22 mouse cellular contexts compared by ENCODE assay signal in genomic region chr2:150646411-150647121, GRCm38 (mm10). TPM values are rescaled to one million over a fixed set of nuclear protein-coding genes. Genes with fewer than 3 reads are reported as not detected.
DNase-seq lines count a peak whose midpoint lies in the region; ATAC-seq and TF ChIP-seq lines count a peak whose summit lies in the region.
"Had no signal": no experiment of that assay in that cellular context is flagged by ENCODE, and none has a peak within 500 bp of the region (broad histone marks: within the 10 kb centered on the region; RNA-seq: fewer than 3 reads in every experiment).

No protein-coding gene starts in this region.

- intact Hi-C loops in gastrocnemius, adult 2 months (cut with DNase I), result no loop called here

- H3K36me3 ChIP-seq in hindbrain, embryonic 16.5 days (ENCODE audit: control insufficient read depth, insufficient read depth, low read length), result no peaks in the 10 kb centered on the region
- no peaks in the 10 kb centered on the region for H3K36me3 ChIP-seq in hindbrain, postnatal 0 days (ENCODE audit: insufficient read depth, low read length)
- no peaks in the 10 kb centered on the region for H3K36me3 ChIP-seq in intestine, embryonic 15.5 days

- no peak overlapping the region for H3K4me2 ChIP-seq in hindbrain, embryonic 16.5 days (ENCODE audit: low read length)
- no peak overlapping the region for H3K4me2 ChIP-seq in hindbrain, postnatal 0 days (ENCODE audit: low read depth, low read length)
- no peak overlapping the region for H3K4me2 ChIP-seq in intestine, embryonic 15.5 days (replicated peaks)
- H3K4me2 ChIP-seq: heart, embryonic 11.5 days had no signal

- no peaks in the 10 kb centered on the region for H3K9me3 ChIP-seq in hindbrain, embryonic 16.5 days (ENCODE audit: control insufficient read depth, low read length)
- H3K9me3 ChIP-seq in hindbrain, postnatal 0 days (ENCODE audit: low read length), result no peaks in the 10 kb centered on the region
- H3K9me3 ChIP-seq in intestine, embryonic 15.5 days, result no peaks in the 10 kb centered on the region

- H3K4me3 ChIP-seq in hindbrain, embryonic 16.5 days (ENCODE audit: low read length), result no peak overlapping the region
- H3K4me3 ChIP-seq in hindbrain, postnatal 0 days (ENCODE audit: low read length), result no peak overlapping the region
- no peak overlapping the region for H3K4me3 ChIP-seq in intestine, embryonic 15.5 days (replicated peaks)
- H3K4me3 ChIP-seq in gastrocnemius, adult 2 months, result no peak overlapping the region

- H3K4me1 ChIP-seq in hindbrain, embryonic 16.5 days (ENCODE audit: control insufficient read depth, insufficient read depth, low read depth, low read length), result peaks cover 10% of the 10 kb centered on the region
- H3K4me1 ChIP-seq in hindbrain, postnatal 0 days (ENCODE audit: insufficient read depth, low read length), result peaks cover 21% of the 10 kb centered on the region
- H3K4me1 ChIP-seq in intestine, embryonic 15.5 days (replicated peaks), result peaks cover 12% of the 10 kb centered on the region

- no peak for TF ChIP-seq CTCF in hindbrain, postnatal 0 days (IDR thresholded peaks at IDR 0.05; ENCODE audit: low read depth)
- TF ChIP-seq CTCF in gastrocnemius, adult 2 months (IDR thresholded peaks at IDR 0.05), result no peak

- H3K27me3 ChIP-seq in hindbrain, embryonic 16.5 days (replicated peaks; ENCODE audit: control insufficient read depth, insufficient read depth, low read length), result no peaks in the 10 kb centered on the region
- no peaks in the 10 kb centered on the region for H3K27me3 ChIP-seq in hindbrain, postnatal 0 days (ENCODE audit: insufficient read depth, low read length)
- H3K27me3 ChIP-seq in intestine, embryonic 15.5 days (replicated peaks), result no peaks in the 10 kb centered on the region

- DNase-seq in hindbrain, postnatal 0 days (ENCODE audit: low spot score), result no peak
- peak; percentile 27 for DNase-seq in c-Kit-positive CD71-positive TER-119-negative erythroid progenitor cells, embryonic 14.5 days (ENCODE audit: low read depth)
- no peak for DNase-seq in c-Kit-positive CD71-positive TER-119-positive erythroid progenitor cells, embryonic 14.5 days (ENCODE audit: low spot score)
- DNase-seq in gastrocnemius, adult 2 months, result no peak
- no peak for DNase-seq in adrenal gland, postnatal 14 days
- DNase-seq: adrenal gland, adult 2 months; cerebellum, postnatal 14 days; gastrocnemius, postnatal 25 days; heart, postnatal 36 days; kidney, adult 8-10 months had no signal

- peak overlapping the region; percentile 31; the same call in 1 of the 2 replicates for H3K27ac ChIP-seq in hindbrain, embryonic 16.5 days (ENCODE audit: low read depth, low read length)
- H3K27ac ChIP-seq in hindbrain, postnatal 0 days, result no peak overlapping the region; the same call in 1 of the 2 replicates
- H3K27ac ChIP-seq in intestine, embryonic 15.5 days, result peak overlapping the region; percentile 36; the same call in 1 of the 2 replicates
- no peak overlapping the region for H3K27ac ChIP-seq in gastrocnemius, adult 2 months

- WGBS in hindbrain, embryonic 16.5 days, result 80% methylated on average over 8 of the region's 8 CpGs
- WGBS in hindbrain, postnatal 0 days, result 83% methylated on average over 8 of the region's 8 CpGs
- 68% methylated on average over 8 of the region's 8 CpGs for WGBS in intestine, embryonic 15.5 days

- no peak overlapping the region for H3K9ac ChIP-seq in hindbrain, embryonic 16.5 days (ENCODE audit: low read depth, low read length)
- H3K9ac ChIP-seq in hindbrain, postnatal 0 days (replicated peaks; ENCODE audit: low read length), result no peak overlapping the region
- no peak overlapping the region for H3K9ac ChIP-seq in intestine, embryonic 15.5 days

- no peak for ATAC-seq in hindbrain, embryonic 16.5 days
- no peak for ATAC-seq in hindbrain, postnatal 0 days
- ATAC-seq in intestine, embryonic 15.5 days, result no peak
- ATAC-seq in megakaryocyte progenitor cell, adult 5-6 weeks (replicated peaks; ENCODE audit: poor library complexity), result peak; percentile 70

RNA-seq across cellular contexts. Expression of gene Acss1, which starts 21.7 kb away (rescaled TPM):
- polyA plus RNA-seq in hindbrain, embryonic 16.5 days (2015; fragmentation: Nextera tagmentation; extraction: Ambion mirVana), result 22.1 and 24.4 TPM in 2 replicates
- 33.0 and 43.5 TPM in 2 replicates for total RNA-seq in hindbrain, postnatal 0 days (2014; rRNA removed)
- 17.0 and 17.6 TPM in 2 replicates for polyA plus RNA-seq in hindbrain, postnatal 0 days (2015; fragmentation: Nextera tagmentation; extraction: Ambion mirVana)
- polyA plus RNA-seq in intestine, embryonic 15.5 days (2015; fragmentation: Nextera tagmentation; extraction: Ambion mirVana), result 20.4 and 24.6 TPM in 2 replicates
- total RNA-seq in megakaryocyte progenitor cell, adult 5-6 weeks (2015), result 9.7 and 18.1 TPM in 2 replicates
- total RNA-seq in megakaryocyte progenitor cell, adult 5-6 weeks (2017), result 15.4 and 20.7 TPM in 2 replicates
- total RNA-seq in gastrocnemius, adult 2 months (2021), result 10 to 100 TPM; 12.9 to 38.7 TPM
- total RNA-seq in adrenal gland, postnatal 14 days (2021), result 75.7 and 93.0 TPM in 2 replicates
- polyA plus RNA-seq: C2C12 had no signal

RNA-seq across cellular contexts. Expression of gene Apmap, which starts 38.2 kb away (rescaled TPM):
- 43.9 and 44.0 TPM in 2 replicates for polyA plus RNA-seq in hindbrain, embryonic 16.5 days (2015; fragmentation: Nextera tagmentation; extraction: Ambion mirVana)
- total RNA-seq in hindbrain, postnatal 0 days (2014; rRNA removed), result 31.1 and 32.6 TPM in 2 replicates
- polyA plus RNA-seq in hindbrain, postnatal 0 days (2015; fragmentation: Nextera tagmentation; extraction: Ambion mirVana), result 55.6 and 61.6 TPM in 2 replicates
- polyA plus RNA-seq in intestine, embryonic 15.5 days (2015; fragmentation: Nextera tagmentation; extraction: Ambion mirVana), result 36.3 and 38.7 TPM in 2 replicates
- 33.7 and 36.6 TPM in 2 replicates for total RNA-seq in megakaryocyte progenitor cell, adult 5-6 weeks (2015)
- total RNA-seq in megakaryocyte progenitor cell, adult 5-6 weeks (2017), result 71.2 and 73.6 TPM in 2 replicates
- 10 to 100 TPM; 16.8 to 21.4 TPM for total RNA-seq in gastrocnemius, adult 2 months (2021)
- 161 and 180 TPM in 2 replicates for total RNA-seq in adrenal gland, postnatal 14 days (2021)

RNA-seq across cellular contexts. Expression of gene Vsx1, which starts 42.6 kb away (rescaled TPM):
- polyA plus RNA-seq in hindbrain, embryonic 16.5 days (2015; fragmentation: Nextera tagmentation; extraction: Ambion mirVana), result 0.06 and 0.09 TPM in 2 replicates
- 0.26 TPM in 1 of 2 replicates, not detected in the other for total RNA-seq in hindbrain, postnatal 0 days (2014; rRNA removed)
- polyA plus RNA-seq in hindbrain, postnatal 0 days (2015; fragmentation: Nextera tagmentation; extraction: Ambion mirVana), result 0.10 and 0.13 TPM in 2 replicates
- polyA plus RNA-seq in intestine, embryonic 15.5 days (2015; fragmentation: Nextera tagmentation; extraction: Ambion mirVana), result not detected in 2 replicates
- total RNA-seq in megakaryocyte progenitor cell, adult 5-6 weeks (2015), result not detected in 2 replicates
- total RNA-seq in megakaryocyte progenitor cell, adult 5-6 weeks (2017), result not detected in 2 replicates
- total RNA-seq in gastrocnemius, adult 2 months (2021), result not detected
- not detected in 2 replicates for total RNA-seq in adrenal gland, postnatal 14 days (2021)
- total RNA-seq: adrenal gland, adult 2 months; gastrocnemius, postnatal 25 days; heart, postnatal 36 days; left cerebral cortex, adult 18-20 months had no signal
- polyA plus RNA-seq: adrenal gland, adult 2 months; C2C12; embryonic facial prominence, embryonic 11.5 days; heart, embryonic 11.5 days; large intestine, adult 2 months; limb, embryonic 11.5 days; lung, embryonic 16.5 days; spleen, adult 2 months; stomach, embryonic 16.5 days had no signal

Comparison
In these comparisons a context has a peak if more than half of its experiments do, and no peak if none do; other contexts are left out.
1. H3K27ac ChIP-seq: peak in hindbrain, embryonic 16.5 days (single experiment) and intestine, embryonic 15.5 days (single experiment); none in hindbrain, postnatal 0 days (single experiment) and gastrocnemius, adult 2 months (single experiment).